Mouse (Mus musculus) liver, embryonic 16.5 days (tissue): ENCODE data around the gene Gm10645. TPM values are rescaled to one million over a fixed set of nuclear protein-coding genes. Genes with fewer than 3 reads are reported as not detected.

Experiments used
- ATAC-seq: fragments of 200-750 bp; cut with Nextera tagmentation; 2 replicates; pipeline ENCODE4 v1.8.0; 2017; ENCODE audit warnings: low read depth, mild to moderate bottlenecking, moderate number of reproducible peaks, moderate library complexity
- H3K27ac ChIP-seq: fragments of 300-500 bp; sonication (generic); 2 replicates; pipeline ENCODE4 v1.5.1; 2014; ENCODE audit warnings: mild to moderate bottlenecking, low read length
- H3K27me3 ChIP-seq: fragments of 300-500 bp; sonication (generic); 2 replicates; pipeline ENCODE4 v1.6.1; 2014; ENCODE audit warnings: low read depth, low read length, mixed read lengths; ENCODE audit not compliant: control insufficient read depth, insufficient read depth
- H3K36me3 ChIP-seq: fragments of 300-500 bp; sonication (generic); 2 replicates; pipeline ENCODE4 v1.6.1; 2014; ENCODE audit warnings: mild to moderate bottlenecking; ENCODE audit not compliant: control insufficient read depth, insufficient read depth
- H3K4me1 ChIP-seq: fragments of 300-500 bp; sonication (generic); 2 replicates; pipeline ENCODE4 v1.6.1; 2014; ENCODE audit warnings: low read depth, low read length, mixed read lengths; ENCODE audit not compliant: control insufficient read depth
- H3K4me2 ChIP-seq: fragments of 300-500 bp; sonication (generic); 2 replicates; pipeline ENCODE4 v1.6.1; 2014; ENCODE audit warnings: low read depth, low read length, mixed read lengths
- H3K4me3 ChIP-seq: fragments of 300-500 bp; sonication (generic); 2 replicates; pipeline ENCODE4 v1.5.1; 2014; ENCODE audit warnings: low read depth, mild to moderate bottlenecking, low read length
- H3K9ac ChIP-seq: fragments of 300-500 bp; sonication (generic); 2 replicates; pipeline ENCODE4 v1.6.1; 2014; ENCODE audit warnings: low read depth, low read length
- H3K9me3 ChIP-seq: fragments of 300-500 bp; sonication (generic); replicated peaks from 2 replicates; pipeline ENCODE4 v1.6.1; 2016; ENCODE audit warnings: low read length; ENCODE audit not compliant: control insufficient read depth
- WGBS: fragments of 180-500 bp; shearing (Covaris S2); extraction: QIAGEN DNeasy Blood & Tissue Kit; methylation state at CpG from one replicate; pipeline ENCODE4 v1.1.7; 2014; ENCODE audit not compliant: insufficient replicate concordance; 5-methylcytosine and 5-hydroxymethylcytosine counted together
- polyA plus RNA-seq: library from polyadenylated mRNA; unstranded; fragments of >200 nt; fragmentation: Nextera tagmentation; extraction: Ambion mirVana; gene quantifications from 2 replicates; pipeline ENCODE4 v1.2.1, GENCODE M21; 2015

The Gm10645 gene
- polyA plus RNA-seq = 0.15 and 0.20 TPM in 2 replicates

GRCm38 (mm10) chr8:83165931-83166867 lies at the start of gene Gm10645:
TSS of gene Gm10645 (minus strand) at chr8:83166170.
- peak within 1 kb of the TSS; percentile 72 for H3K4me2 ChIP-seq
- 4% methylated on average over 54 of the region's 54 CpGs for WGBS
- H3K9me3 ChIP-seq = no peaks in the 10 kb centered on the region
- peak; percentile 20; the same call in 1 of the 2 replicates for ATAC-seq
- H3K4me3 ChIP-seq = peak within 1 kb of the TSS; percentile 61
- peaks cover 30% of the 10 kb centered on the region for H3K27me3 ChIP-seq
- H3K27ac ChIP-seq = peak within 1 kb of the TSS; percentile 35; the same call in 1 of the 2 replicates
- peak within 1 kb of the TSS; percentile 49 for H3K9ac ChIP-seq
- no peaks in the 10 kb centered on the region for H3K4me1 ChIP-seq
- no peaks in the 10 kb centered on the region for H3K36me3 ChIP-seq

DNA sequence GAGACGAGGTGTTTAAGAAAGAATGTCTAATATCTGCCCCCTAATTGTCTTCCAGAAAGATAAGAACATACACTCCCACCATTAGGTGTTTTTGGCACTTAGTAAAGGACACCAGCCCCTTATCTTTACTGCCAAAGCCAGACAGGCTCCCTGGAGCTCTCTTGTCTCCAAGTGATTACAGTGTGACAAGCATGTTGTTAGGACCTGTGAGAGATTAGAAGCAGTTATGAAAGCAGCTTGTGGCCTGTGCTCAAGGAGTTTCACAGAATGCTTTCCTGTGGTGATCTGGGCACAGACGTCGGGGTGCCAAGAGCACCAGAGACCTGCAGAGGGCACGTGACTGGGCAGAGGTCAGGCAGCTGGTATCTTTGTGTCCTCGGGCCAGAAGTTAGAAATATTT lies 49.1 kb upstream of the Gm10645 start:
- Histone ChIP-seq H3K9ac (peak overlapping the region; percentile 56), H3K4me1 (peaks cover 38% of the 10 kb centered on the region), H3K27ac (peak overlapping the region; percentile 94), H3K9me3 (no peaks in the 10 kb centered on the region), H3K27me3 (no peaks in the 10 kb centered on the region), H3K4me2 (peak overlapping the region; percentile 32), H3K36me3 (no peaks in the 10 kb centered on the region), H3K4me3 (peak overlapping the region; percentile 31)
- peak; percentile 94 for ATAC-seq
- 14% methylated on average over 5 of the region's 5 CpGs for WGBS

- Histone ChIP-seq H3K4me1 (peaks cover 11% of the 10 kb centered on the region), H3K27ac (no peak overlapping the region), H3K36me3 (no peaks in the 10 kb centered on the region), H3K9me3 (no peaks in the 10 kb centered on the region), H3K4me3 (no peak overlapping the region), H3K4me2 (no peak overlapping the region), H3K27me3 (no peaks in the 10 kb centered on the region), H3K9ac (no peak overlapping the region)
- ATAC-seq = no peak
- 79% methylated on average over 7 of the region's 7 CpGs for WGBS
Measured at GRCm38 (mm10) chr8:83210676-83211075, 44.7 kb upstream of the Gm10645 start.

DNA sequence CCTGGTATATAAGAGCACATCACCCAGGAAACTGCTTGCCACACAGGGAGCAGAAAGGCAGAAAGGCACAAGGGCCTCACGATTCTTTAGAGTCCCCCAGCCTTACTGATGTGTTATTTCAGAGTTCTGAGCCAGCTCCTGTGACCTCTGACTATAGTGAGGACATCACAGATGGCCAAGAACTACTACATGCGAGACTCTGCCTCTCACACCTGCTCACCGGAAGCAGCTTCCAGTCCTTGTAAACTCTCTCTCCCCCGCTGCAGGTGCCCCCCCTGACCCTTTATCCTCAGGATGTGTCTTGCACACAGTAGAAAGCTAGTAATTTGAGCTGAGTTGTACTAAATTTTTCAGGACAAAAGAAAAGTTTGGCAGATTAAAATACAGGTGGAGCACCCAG lies 43.6 kb upstream of the Gm10645 start:
- H3K27me3 ChIP-seq = no peaks in the 10 kb centered on the region
- no peak for ATAC-seq
- H3K4me3 ChIP-seq = no peak overlapping the region
- no peak overlapping the region for H3K9ac ChIP-seq
- no peaks in the 10 kb centered on the region for H3K36me3 ChIP-seq
- no peaks in the 10 kb centered on the region for H3K9me3 ChIP-seq
- WGBS = 66% methylated on average over 4 of the region's 4 CpGs
- no peak overlapping the region for H3K27ac ChIP-seq
- H3K4me1 ChIP-seq = peaks cover under 1% of the 10 kb centered on the region
- H3K4me2 ChIP-seq = no peak overlapping the region

DNA sequence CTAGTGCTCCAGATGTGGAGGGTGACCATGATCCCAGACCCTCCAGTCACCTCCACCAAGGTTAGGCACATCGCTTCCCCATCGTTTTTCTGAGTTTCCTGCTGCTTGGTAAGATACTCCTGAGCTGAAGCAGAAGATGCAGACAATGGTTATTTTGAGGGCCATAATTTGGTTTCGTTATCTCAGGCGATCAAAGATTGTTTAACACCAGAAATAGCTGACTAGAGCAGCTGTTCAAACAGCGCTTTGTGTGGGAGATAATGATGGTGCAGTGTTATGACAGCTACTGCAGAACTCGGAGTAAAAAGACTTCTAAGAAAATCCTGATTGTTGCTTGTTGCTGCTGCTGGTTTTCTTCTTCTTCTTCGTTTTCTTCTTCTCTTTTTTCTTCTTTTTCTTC lies 39.9 kb upstream of the Gm10645 start:
- Histone ChIP-seq H3K27me3 (no peaks in the 10 kb centered on the region), H3K27ac (no peak overlapping the region), H3K36me3 (no peaks in the 10 kb centered on the region), H3K4me2 (no peak overlapping the region), H3K9ac (no peak overlapping the region), H3K9me3 (no peaks in the 10 kb centered on the region), H3K4me1 (no peaks in the 10 kb centered on the region; the same call in 1 of the 2 replicates), H3K4me3 (no peak overlapping the region)
- ATAC-seq = no peak
- 41% methylated on average over 7 of the region's 7 CpGs for WGBS

GRCm38 (mm10) chr8:83202946-83203345 lies 37.0 kb upstream of the Gm10645 start:
- H3K9ac ChIP-seq = no peak overlapping the region
- ATAC-seq = no peak
- H3K9me3 ChIP-seq = no peaks in the 10 kb centered on the region
- no peaks in the 10 kb centered on the region for H3K36me3 ChIP-seq
- no peak overlapping the region for H3K4me3 ChIP-seq
- no peak overlapping the region for H3K27ac ChIP-seq
- no peak overlapping the region for H3K4me2 ChIP-seq
- no peaks in the 10 kb centered on the region for H3K27me3 ChIP-seq
- WGBS = 68% methylated on average over 11 of the region's 11 CpGs
- H3K4me1 ChIP-seq = no peaks in the 10 kb centered on the region; the same call in 1 of the 2 replicates

- 62% methylated on average over 16 of the region's 16 CpGs for WGBS
- no peaks in the 10 kb centered on the region; the same call in 1 of the 2 replicates for H3K4me1 ChIP-seq
- H3K4me2 ChIP-seq = peak overlapping the region; percentile 19
- no peaks in the 10 kb centered on the region for H3K27me3 ChIP-seq
- H3K9ac ChIP-seq = no peak overlapping the region
- H3K36me3 ChIP-seq = no peaks in the 10 kb centered on the region
- no peak overlapping the region for H3K27ac ChIP-seq
- H3K4me3 ChIP-seq = no peak overlapping the region
- H3K9me3 ChIP-seq = no peaks in the 10 kb centered on the region
- ATAC-seq = 0 out of 2 replicates have a peak, but pooled peaks have one; percentile 21
Measured at GRCm38 (mm10) chr8:83200191-83201177, 34.5 kb upstream of the Gm10645 start.

DNA sequence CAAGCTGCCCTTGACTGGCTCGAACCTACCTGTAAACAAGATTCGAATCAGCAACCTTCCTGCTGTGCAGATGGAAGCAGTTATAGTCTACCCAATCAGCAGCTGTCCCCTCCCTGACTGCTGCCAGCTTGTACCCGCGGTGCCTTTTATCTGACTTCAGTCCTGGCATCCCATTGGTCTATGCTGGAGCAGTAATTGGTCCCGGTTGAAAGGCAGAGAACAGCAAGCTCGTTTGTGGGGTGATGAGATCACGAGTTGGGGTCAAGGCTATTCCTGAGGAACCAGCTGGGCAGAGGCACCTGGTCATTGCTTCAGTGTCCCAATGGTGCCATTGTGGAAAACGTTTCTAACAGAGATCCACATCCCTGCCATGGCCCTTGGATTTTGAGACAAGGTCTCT lies 33.7 kb upstream of the Gm10645 start:
- H3K27ac ChIP-seq = no peak overlapping the region
- 63% methylated on average over 8 of the region's 8 CpGs for WGBS

More for the DNA sequence above, 33.7 kb upstream of the Gm10645 start:
- Histone ChIP-seq H3K36me3 (no peaks in the 10 kb centered on the region), H3K4me3 (no peak overlapping the region), H3K9me3 (no peaks in the 10 kb centered on the region), H3K27me3 (no peaks in the 10 kb centered on the region), H3K4me2 (no peak overlapping the region), H3K9ac (no peak overlapping the region), H3K4me1 (no peaks in the 10 kb centered on the region; the same call in 1 of the 2 replicates)
- ATAC-seq = no peak
